Mouse (Mus musculus) kidney, postnatal 25 days (tissue): ENCODE measurements at regions not wholly inside any gene's neighbourhood (a gene's known extent, or its start where the extent isn't known, plus 50 kb on each side); places are given as distances from the start of the nearest gene placed in this dataset.

Experiments used
- DNase-seq, 2 experiments: peaks; one replicate each; pipeline ENCODE4 v3.0.0; 2021; ENCODE audit warnings: mixed read lengths in 2 of 2

GRCm38 (mm10) chrX:62176011-62176410, 107.3 kb upstream of the 4933402E13Rik start:
- DNase-seq = no peak

- DNase-seq = peak in 1 of 2 experiments; percentile 1
Observed at GRCm38 (mm10) chrX:62180089-62180488, 103.2 kb upstream of the 4933402E13Rik start.
